Mouse (Mus musculus): ENCODE measurements at regions not wholly inside any gene's neighbourhood (a gene's known extent, or its start where the extent isn't known, plus 50 kb on each side); places are given as distances from the start of the nearest gene placed in this dataset.

DNA sequence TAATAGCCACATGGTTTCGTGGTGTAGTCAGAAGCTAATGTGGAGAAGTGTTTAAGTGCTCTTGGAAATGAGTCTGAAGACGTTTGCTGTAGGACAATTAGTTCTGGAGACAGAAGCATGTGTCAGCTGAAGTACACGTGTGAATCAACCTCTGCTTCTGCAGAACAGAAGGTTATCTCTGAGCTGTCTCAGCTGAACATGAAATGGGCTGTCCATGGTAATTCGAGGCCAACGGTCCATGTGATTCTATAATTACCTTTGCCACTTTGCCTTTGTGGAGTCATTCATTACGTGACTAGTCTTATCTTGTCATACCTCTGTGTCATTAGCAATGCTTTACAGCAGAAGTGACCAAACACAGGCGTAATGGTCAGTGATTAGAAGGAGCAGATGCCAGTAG is 295.6 kb upstream of the Veph1 start:
- no peak overlapping the region for H3K4me3 ChIP-seq
- 77% methylated on average over 7 of the region's 7 CpGs for WGBS
- H3K36me3 ChIP-seq, result no peaks in the 10 kb centered on the region
- H3K27me3 ChIP-seq (ENCODE audit: low read depth, poor library complexity, severe bottlenecking), result no peaks in the 10 kb centered on the region
- H3K9me3 ChIP-seq (replicated peaks), result no peaks in the 10 kb centered on the region
- no peak overlapping the region for H3K27ac ChIP-seq (replicated peaks)
- H3K4me1 ChIP-seq, result no peaks in the 10 kb centered on the region
- DNase-seq (ENCODE audit: low spot score), result no peak

DNA sequence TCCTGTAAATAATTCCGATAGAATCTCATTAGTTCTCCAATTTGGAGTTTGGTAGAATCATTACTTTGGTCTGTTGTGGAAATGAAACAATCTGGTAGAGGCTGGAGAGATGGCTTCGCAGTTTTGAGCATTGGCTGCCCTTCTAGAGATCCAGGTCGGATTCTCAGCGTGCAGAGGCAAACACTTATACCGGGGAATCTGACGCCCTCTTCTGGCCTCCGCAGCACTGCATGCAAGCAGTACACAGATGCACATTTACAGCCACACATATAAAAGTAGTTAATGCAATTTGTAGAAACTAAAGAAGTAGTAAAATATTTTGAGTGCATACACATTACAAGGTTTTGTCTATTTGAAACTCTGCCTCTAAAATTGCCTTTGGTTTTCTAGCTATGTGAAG is 294.1 kb upstream of the Veph1 start:
- 55% methylated on average over 7 of the region's 7 CpGs for WGBS
- H3K36me3 ChIP-seq, result no peaks in the 10 kb centered on the region
- H3K4me1 ChIP-seq, result no peaks in the 10 kb centered on the region
- DNase-seq (ENCODE audit: low spot score), result no peak
- H3K27me3 ChIP-seq (ENCODE audit: low read depth, poor library complexity, severe bottlenecking), result no peaks in the 10 kb centered on the region
- no peak overlapping the region for H3K27ac ChIP-seq (replicated peaks)
- no peaks in the 10 kb centered on the region for H3K9me3 ChIP-seq (replicated peaks)
- no peak overlapping the region for H3K4me3 ChIP-seq

GRCm38 (mm10) chr3:66589483-66589882 is 292.8 kb upstream of the Veph1 start:
- DNase-seq (ENCODE audit: low spot score), result no peak
- no peaks in the 10 kb centered on the region for H3K4me1 ChIP-seq
- WGBS, result 91% methylated on average over 4 of the region's 4 CpGs

GRCm38 (mm10) chr3:66584831-66585230 is 288.2 kb upstream of the Veph1 start:
- whole genome bisulfite sequencing, result 95% methylated on average over 9 of the region's 9 CpGs
- Histone ChIP-seq H3K27me3 (ENCODE audit: low read depth, poor library complexity, severe bottlenecking) (no peaks in the 10 kb centered on the region), H3K9me3 (replicated peaks) (no peaks in the 10 kb centered on the region), H3K4me3 (no peak overlapping the region), H3K36me3 (no peaks in the 10 kb centered on the region), H3K27ac (replicated peaks) (no peak overlapping the region), H3K4me1 (no peaks in the 10 kb centered on the region)
- DNase-seq (ENCODE audit: low spot score), result no peak

More at GRCm38 (mm10) chr3:66589483-66589882, 292.8 kb upstream of the Veph1 start:
- Histone ChIP-seq H3K9me3 (replicated peaks) (no peaks in the 10 kb centered on the region), H3K36me3 (no peaks in the 10 kb centered on the region), H3K27ac (replicated peaks) (no peak overlapping the region), H3K27me3 (ENCODE audit: low read depth, poor library complexity, severe bottlenecking) (no peaks in the 10 kb centered on the region), H3K4me3 (no peak overlapping the region)

DNA sequence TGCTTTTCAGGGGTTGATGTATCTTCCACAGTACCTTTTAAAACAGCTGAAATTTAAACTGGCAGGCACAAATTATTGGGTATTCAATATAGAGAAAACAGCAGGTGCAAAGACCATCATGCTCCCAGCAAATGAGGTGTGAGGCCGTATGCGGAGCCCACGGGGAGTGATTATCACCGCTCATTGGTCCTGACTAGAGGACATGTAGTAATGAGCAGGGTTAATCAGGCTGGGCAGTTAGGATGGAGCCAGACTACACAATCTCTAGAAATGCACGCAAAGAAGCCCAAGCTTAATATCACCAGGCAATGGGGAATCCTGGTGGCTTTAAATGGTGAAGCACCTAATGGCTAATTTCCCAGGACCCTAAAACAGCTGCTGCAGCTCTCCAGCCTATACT is 287.5 kb upstream of the Veph1 start:
- no peak overlapping the region for H3K4me3 ChIP-seq
- no peaks in the 10 kb centered on the region for H3K4me1 ChIP-seq
- no peak for DNase-seq (ENCODE audit: low spot score)
- no peaks in the 10 kb centered on the region for H3K27me3 ChIP-seq (ENCODE audit: low read depth, poor library complexity, severe bottlenecking)
- 92% methylated on average over 5 of the region's 5 CpGs for WGBS
- no peaks in the 10 kb centered on the region for H3K9me3 ChIP-seq (replicated peaks)
- no peak overlapping the region for H3K27ac ChIP-seq (replicated peaks)
- no peaks in the 10 kb centered on the region for H3K36me3 ChIP-seq

DNA sequence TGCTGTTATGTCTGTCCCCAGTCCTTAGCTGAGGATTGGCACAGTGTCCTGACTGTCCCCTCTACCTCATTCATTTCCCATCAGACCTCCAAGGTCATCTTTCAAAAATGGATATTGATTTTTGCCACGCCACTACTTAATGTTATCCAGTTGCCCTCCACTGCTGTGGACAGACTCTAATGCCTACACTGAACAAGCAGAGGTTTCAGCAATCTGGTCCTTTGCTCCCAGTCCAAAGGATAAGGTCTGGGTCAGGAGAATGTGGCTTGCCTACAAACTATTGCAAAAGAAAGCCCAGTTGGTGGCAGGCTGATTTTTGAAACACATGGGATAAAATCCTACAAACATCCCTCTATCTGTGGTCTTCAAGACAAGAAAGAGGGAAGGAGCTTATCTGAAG is 280.0 kb upstream of the Veph1 start:
- no peaks in the 10 kb centered on the region for H3K36me3 ChIP-seq
- 84% methylated on average over 1 of the region's 1 CpGs for WGBS
- no peaks in the 10 kb centered on the region for H3K4me1 ChIP-seq
- no peak overlapping the region for H3K27ac ChIP-seq (replicated peaks)
- H3K4me3 ChIP-seq, result no peak overlapping the region
- H3K9me3 ChIP-seq (replicated peaks), result no peaks in the 10 kb centered on the region
- no peak for DNase-seq (ENCODE audit: low spot score)
- H3K27me3 ChIP-seq (ENCODE audit: low read depth, poor library complexity, severe bottlenecking), result no peaks in the 10 kb centered on the region

GRCm38 (mm10) chr3:66574321-66574720 is 277.7 kb upstream of the Veph1 start:
- Histone ChIP-seq H3K9me3 (replicated peaks) (no peaks in the 10 kb centered on the region), H3K4me3 (no peak overlapping the region), H3K36me3 (no peaks in the 10 kb centered on the region), H3K27ac (replicated peaks) (no peak overlapping the region), H3K4me1 (no peaks in the 10 kb centered on the region), H3K27me3 (ENCODE audit: low read depth, poor library complexity, severe bottlenecking) (no peaks in the 10 kb centered on the region)
- WGBS, result 88% methylated on average over 8 of the region's 8 CpGs
- DNase-seq (ENCODE audit: low spot score), result no peak

- Histone ChIP-seq H3K27ac (replicated peaks) (no peak overlapping the region), H3K4me3 (no peak overlapping the region), H3K9me3 (replicated peaks) (no peaks in the 10 kb centered on the region), H3K36me3 (no peaks in the 10 kb centered on the region), H3K27me3 (ENCODE audit: low read depth, poor library complexity, severe bottlenecking) (no peaks in the 10 kb centered on the region), H3K4me1 (no peaks in the 10 kb centered on the region)
- WGBS, result 93% methylated on average over 12 of the region's 12 CpGs
- no peak for DNase-seq (ENCODE audit: low spot score)
Measured at GRCm38 (mm10) chr3:66572887-66573519, 276.4 kb upstream of the Veph1 start.

GRCm38 (mm10) chr3:66570342-66570741 is 273.7 kb upstream of the Veph1 start:
- Histone ChIP-seq H3K4me3 (no peak overlapping the region), H3K36me3 (no peaks in the 10 kb centered on the region), H3K27me3 (ENCODE audit: low read depth, poor library complexity, severe bottlenecking) (no peaks in the 10 kb centered on the region), H3K9me3 (replicated peaks) (no peaks in the 10 kb centered on the region), H3K4me1 (no peaks in the 10 kb centered on the region), H3K27ac (replicated peaks) (no peak overlapping the region)
- no peak for DNase-seq (ENCODE audit: low spot score)
- 73% methylated on average over 5 of the region's 5 CpGs for WGBS

- Histone ChIP-seq H3K4me3 (no peak overlapping the region), H3K9me3 (replicated peaks) (no peaks in the 10 kb centered on the region), H3K27ac (replicated peaks) (no peak overlapping the region), H3K27me3 (ENCODE audit: low read depth, poor library complexity, severe bottlenecking) (no peaks in the 10 kb centered on the region), H3K36me3 (no peaks in the 10 kb centered on the region), H3K4me1 (no peaks in the 10 kb centered on the region)
- 89% methylated on average over 7 of the region's 7 CpGs for WGBS
- DNase-seq (ENCODE audit: low spot score), result no peak
Measured at GRCm38 (mm10) chr3:66564268-66565245, 267.9 kb upstream of the Veph1 start.

GRCm38 (mm10) chr3:66563329-66563728 is 266.7 kb upstream of the Veph1 start:
- Histone ChIP-seq H3K4me3 (no peak overlapping the region), H3K9me3 (replicated peaks) (no peaks in the 10 kb centered on the region), H3K36me3 (no peaks in the 10 kb centered on the region), H3K4me1 (peaks cover 6% of the 10 kb centered on the region), H3K27me3 (ENCODE audit: low read depth, poor library complexity, severe bottlenecking) (no peaks in the 10 kb centered on the region), H3K27ac (replicated peaks) (no peak overlapping the region)
- no peak for DNase-seq (ENCODE audit: low spot score)
- WGBS, result 76% methylated on average over 2 of the region's 2 CpGs

- H3K4me1 ChIP-seq, result peaks cover 11% of the 10 kb centered on the region
- H3K27me3 ChIP-seq (ENCODE audit: low read depth, poor library complexity, severe bottlenecking), result no peaks in the 10 kb centered on the region
- no peak for DNase-seq (ENCODE audit: low spot score)
- H3K4me3 ChIP-seq, result no peak overlapping the region
- H3K36me3 ChIP-seq, result no peaks in the 10 kb centered on the region
- 84% methylated on average over 1 of the region's 1 CpGs for WGBS
- H3K9me3 ChIP-seq (replicated peaks), result no peaks in the 10 kb centered on the region
- H3K27ac ChIP-seq (replicated peaks), result no peak overlapping the region
Measured at GRCm38 (mm10) chr3:66555538-66555937, 258.9 kb upstream of the Veph1 start.

DNA sequence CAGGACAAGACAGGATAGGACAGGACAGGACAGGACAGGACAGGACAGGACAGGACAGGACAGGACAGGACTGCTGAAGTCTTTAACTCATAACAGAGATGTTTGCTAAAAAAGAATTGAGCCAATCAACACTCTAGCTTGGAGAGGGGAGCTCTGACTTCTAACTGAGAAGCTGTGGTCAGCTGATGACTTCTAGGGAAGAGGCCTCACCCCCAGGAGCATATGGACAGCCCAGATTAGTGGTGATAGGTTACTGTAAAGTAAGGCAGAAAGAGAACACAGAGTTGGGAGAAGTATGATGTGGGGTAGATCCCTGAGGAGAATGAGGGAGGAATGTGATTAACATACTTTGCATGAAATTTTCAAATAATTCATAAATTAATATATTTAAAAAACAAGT is 254.3 kb upstream of the Veph1 start:
- Histone ChIP-seq H3K9me3 (replicated peaks) (no peaks in the 10 kb centered on the region), H3K27me3 (ENCODE audit: low read depth, poor library complexity, severe bottlenecking) (no peaks in the 10 kb centered on the region), H3K36me3 (no peaks in the 10 kb centered on the region), H3K4me1 (no peaks in the 10 kb centered on the region), H3K27ac (replicated peaks) (no peak overlapping the region), H3K4me3 (no peak overlapping the region)
- DNase-seq (ENCODE audit: low spot score), result no peak

Data from midbrain, embryonic 10.5 days (tissue).